Mouse (Mus musculus) E14TG2a.4 (cell line): ENCODE measurements at regions not wholly inside any gene's neighbourhood (a gene's known extent, or its start where the extent isn't known, plus 50 kb on each side); places are given as distances from the start of the nearest gene placed in this dataset.

ENCODE experiments used
- CTCF ChIP-seq: conservative IDR thresholded peaks from 2 replicates; pipeline ENCODE4 v1.5.1; 2014; ENCODE audit warnings: low read length
- NANOG ChIP-seq: IDR thresholded peaks from 2 replicates; pipeline ENCODE4 v1.6.1; 2014; ENCODE audit warnings: borderline replicate concordance, low read length, mixed read lengths
- POU5F1 ChIP-seq: IDR thresholded peaks from 2 replicates; pipeline ENCODE4 v1.6.1; 2014; ENCODE audit warnings: low read length, borderline replicate concordance

GRCm38 (mm10) chr10:98701285-98701684, 212.9 kb upstream of the Atp2b1 start:
- TF ChIP-seq CTCF: no peak
- no peak for TF ChIP-seq POU5F1
- TF ChIP-seq NANOG: no peak
